Mouse (Mus musculus) liver, embryonic 14.5 days (tissue): ENCODE data around the gene Sde2. TPM values are rescaled to one million over a fixed set of nuclear protein-coding genes. Genes with fewer than 3 reads are reported as not detected.
"Not testable (repeated sequence)": the region's sequence is repeated elsewhere in the genome, so short reads cannot be mapped to it uniquely, and the experiment has no call there.

Source experiments
- ATAC-seq: fragments of 200-750 bp; cut with Nextera tagmentation; 2 replicates; pipeline ENCODE4 v1.8.0; 2017; ENCODE audit warnings: moderate number of reproducible peaks, mild to moderate bottlenecking, moderate library complexity; ENCODE audit not compliant: insufficient read depth
- DNase-seq, 3 experiments: peaks; one replicate each; pipeline ENCODE4 v3.0.0-alpha.2; 2012 to 2013; ENCODE audit warnings: low read depth in 3 of 3, low spot score in 3 of 3
- H3K27ac ChIP-seq: fragments of 300-500 bp; sonication (generic); 2 replicates; pipeline ENCODE4 v1.5.1; 2014; ENCODE audit warnings: moderate library complexity, mild to moderate bottlenecking, control low read depth, inconsistent platforms
- H3K27me3 ChIP-seq: fragments of 300-500 bp; sonication (generic); 2 replicates; pipeline ENCODE4 v1.6.1; 2014; ENCODE audit warnings: mild to moderate bottlenecking, low read length, moderate library complexity; ENCODE audit not compliant: control insufficient read depth, insufficient read depth
- H3K36me3 ChIP-seq: fragments of 300-500 bp; sonication (generic); replicated peaks from 2 replicates; pipeline ENCODE4 v1.6.1; 2014; ENCODE audit warnings: low read depth; ENCODE audit not compliant: control insufficient read depth, insufficient read depth
- H3K4me1 ChIP-seq, 2 experiments: fragments of 200-500 bp in 1 of 2; fragments of 300-500 bp in 1 of 2; sonication (generic) in 1 of 2; replicated peaks; 2 replicates each; pipeline ENCODE4 v1.6.1; 2012 to 2014; ENCODE audit warnings: antibody characterized with exemption in 1 of 2, inconsistent platforms in 1 of 2, low read length in 1 of 2; ENCODE audit not compliant: control insufficient read depth in 2 of 2, insufficient read depth in 2 of 2
- H3K4me2 ChIP-seq: fragments of 300-500 bp; sonication (generic); 2 replicates; pipeline ENCODE4 v1.6.1; 2014; ENCODE audit warnings: low read depth, mild to moderate bottlenecking, control low read depth, moderate library complexity
- H3K4me3 ChIP-seq, 2 experiments: fragments of 200-500 bp in 1 of 2; fragments of 300-500 bp in 1 of 2; sonication (generic) in 1 of 2; 2 replicates each; pipeline ENCODE4 v1.5.1; 2012 to 2014; ENCODE audit warnings: low read depth in 2 of 2, low read length in 2 of 2, mild to moderate bottlenecking in 2 of 2, control low read depth in 1 of 2, inconsistent platforms in 1 of 2, moderate library complexity in 1 of 2; ENCODE audit not compliant: insufficient read depth in 1 of 2
- H3K9ac ChIP-seq: fragments of 300-500 bp; sonication (generic); replicated peaks from 2 replicates; pipeline ENCODE4 v1.6.1; 2014; ENCODE audit warnings: mild to moderate bottlenecking, control low read depth, moderate library complexity
- H3K9me3 ChIP-seq: fragments of 300-500 bp; sonication (generic); 2 replicates; pipeline ENCODE4 v1.6.1; 2016; ENCODE audit warnings: low read length, mixed read lengths; ENCODE audit not compliant: control insufficient read depth
- CTCF ChIP-seq: IDR thresholded peaks from 2 replicates; pipeline ENCODE4 v1.5.1; 2016; ENCODE audit warnings: antibody characterized with exemption, low read depth, control low read depth
- EP300 ChIP-seq: IDR thresholded peaks from 2 replicates; pipeline ENCODE4 v1.6.1; 2016; ENCODE audit warnings: antibody characterized with exemption, low read depth
- WGBS: fragments of 180-500 bp; shearing (Covaris S2); extraction: QIAGEN DNeasy Blood & Tissue Kit; methylation state at CpG from one replicate; pipeline ENCODE4 v1.1.7; 2014; ENCODE audit not compliant: insufficient replicate concordance; 5-methylcytosine and 5-hydroxymethylcytosine counted together
- polyA plus RNA-seq, 2 experiments: library from polyadenylated mRNA; depleted of rRNA in 1 of 2; stranded (reverse) in 1 of 2; unstranded in 1 of 2; fragments of >200 nt; fragmentation: Nextera tagmentation in 1 of 2; extraction: Ambion mirVana in 1 of 2; gene quantifications; 2 replicates each; pipeline versions ENCODE4 v1.2.1 to v1.2.3; 2012 to 2014

Gene Sde2
- polyA plus RNA-seq, 2 experiments: 15.5 to 15.8 TPM

DNA sequence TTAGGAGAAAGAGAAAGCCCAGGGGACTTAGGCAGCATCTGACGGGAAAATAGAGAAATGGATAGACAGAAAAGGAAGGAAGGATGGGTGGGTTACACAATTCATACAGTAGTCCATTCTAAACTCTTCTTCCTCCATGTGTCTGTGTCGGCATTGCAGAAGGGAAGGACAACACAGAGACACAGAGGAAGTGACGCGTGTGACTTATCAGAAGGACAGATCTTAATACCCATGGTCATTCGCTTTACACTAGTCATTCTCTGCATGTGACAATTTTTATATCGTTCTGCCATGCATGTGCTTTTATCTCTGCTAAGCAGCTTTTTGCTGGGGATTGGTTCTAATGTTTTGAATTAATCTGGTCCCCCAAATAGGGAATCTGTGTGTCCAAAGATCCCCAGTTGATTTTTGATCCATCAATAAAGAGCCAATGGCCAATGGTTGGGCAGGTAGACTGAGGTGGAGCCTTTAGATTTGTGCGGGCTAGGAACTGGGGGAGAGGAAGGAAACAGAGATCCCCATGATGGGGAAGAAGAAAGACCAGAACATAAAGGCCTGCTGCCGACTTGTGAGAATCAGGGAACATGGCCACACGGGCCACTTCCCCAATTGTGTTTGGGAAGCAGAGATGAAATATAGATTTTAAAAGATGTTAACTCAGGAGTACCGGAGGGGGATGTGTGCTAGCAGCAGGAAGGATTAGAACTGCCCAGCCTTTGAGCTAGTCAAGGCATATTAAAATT is 15.5 kb upstream of the Sde2 start:
- Histone ChIP-seq H3K9me3 (no peaks in the 10 kb centered on the region), H3K4me3 (no peak overlapping the region), H3K27ac (no peak overlapping the region), H3K4me1 (peaks cover 3 to 11% of the 10 kb centered on the region in 2 experiments), H3K4me2 (peak overlapping the region; percentile 2; the same call in 1 of the 2 replicates), H3K27me3 (no peaks in the 10 kb centered on the region), H3K36me3 (no peaks in the 10 kb centered on the region), H3K9ac (no peak overlapping the region)
- no peak for ATAC-seq
- WGBS: 29% methylated on average over 10 of the region's 10 CpGs
- no peak for DNase-seq
- no peak for TF ChIP-seq EP300
- no peak for TF ChIP-seq CTCF

DNA sequence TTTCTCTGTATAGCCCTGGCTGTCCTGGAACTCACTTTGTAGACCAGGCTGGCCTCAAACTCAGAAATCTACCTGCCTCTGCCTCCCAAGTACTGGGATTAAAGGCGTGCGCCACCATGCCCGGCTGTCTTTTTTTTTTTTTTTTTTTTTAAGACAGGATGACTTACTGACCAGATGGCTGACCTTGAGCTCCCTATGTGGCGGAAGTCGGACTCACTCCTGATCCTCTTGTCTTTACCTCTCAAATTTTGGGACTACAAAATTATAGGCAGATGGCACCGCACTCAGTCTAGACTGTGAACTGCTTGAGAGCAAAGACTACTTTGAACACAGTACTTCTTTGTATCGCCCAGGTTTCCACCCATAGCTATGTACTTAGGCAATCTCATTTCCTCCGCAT is 14.5 kb upstream of the Sde2 start:
- not testable (repeated sequence) for H3K27ac ChIP-seq, H3K9me3 ChIP-seq, DNase-seq, H3K4me3 ChIP-seq, H3K4me1 ChIP-seq, H3K36me3 ChIP-seq, H3K4me2 ChIP-seq, H3K27me3 ChIP-seq, ATAC-seq, H3K9ac ChIP-seq
- 85% methylated on average over 5 of the region's 8 CpGs for WGBS

DNA sequence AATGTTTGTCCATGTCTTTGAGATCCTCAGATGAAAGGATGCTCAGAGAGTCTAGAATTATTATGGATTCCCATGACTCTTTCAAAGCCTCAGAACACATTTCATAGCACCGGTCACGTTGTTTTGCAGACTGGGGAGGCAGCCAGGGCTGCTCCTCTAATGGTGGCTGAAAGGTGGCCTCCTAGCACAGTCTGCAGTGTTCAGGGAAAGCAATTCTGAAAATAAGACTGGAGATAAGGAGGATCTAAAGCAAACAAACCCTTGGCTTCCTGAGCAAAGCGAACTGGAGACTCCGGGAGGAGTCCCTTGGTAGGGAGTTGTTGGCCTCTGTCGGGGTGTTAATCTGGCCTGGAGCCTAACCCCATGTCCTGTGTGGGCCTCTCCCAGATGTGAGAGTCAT is 13.7 kb upstream of the Sde2 start:
- peaks cover 0 to 3% of the 10 kb centered on the region in 2 experiments for H3K4me1 ChIP-seq
- no peak for TF ChIP-seq EP300
- no peak for TF ChIP-seq CTCF
- ATAC-seq (no peak), DNase-seq (no peak)
- H3K27me3 ChIP-seq: no peaks in the 10 kb centered on the region
- WGBS: 82% methylated on average over 5 of the region's 5 CpGs
- H3K4me3 ChIP-seq: no peak overlapping the region
- H3K27ac ChIP-seq: no peak overlapping the region
- no peaks in the 10 kb centered on the region for H3K36me3 ChIP-seq
- no peak overlapping the region for H3K9ac ChIP-seq
- H3K9me3 ChIP-seq: no peaks in the 10 kb centered on the region
- no peak overlapping the region for H3K4me2 ChIP-seq

DNA sequence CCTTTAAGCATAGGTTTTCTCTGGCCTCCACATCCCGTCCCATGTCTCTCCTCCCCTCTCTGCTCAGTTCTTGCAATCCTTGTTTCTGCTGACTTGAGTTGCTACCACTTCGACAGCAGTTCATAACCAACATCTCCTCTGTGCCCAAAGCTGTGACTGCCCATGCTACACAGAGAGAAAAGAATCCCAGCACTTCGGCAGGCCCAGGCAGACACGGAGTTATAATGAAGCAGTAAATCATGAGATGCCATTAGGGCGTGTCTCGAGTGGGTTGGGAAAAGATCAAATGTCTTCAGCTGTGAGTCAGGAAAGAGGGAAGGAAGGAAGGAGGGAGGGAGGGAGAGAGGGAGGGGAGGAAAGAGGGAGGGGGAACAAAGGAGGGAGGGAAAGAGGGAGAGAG is 12.9 kb upstream of the Sde2 start:
- TF ChIP-seq CTCF: no peak
- TF ChIP-seq EP300: no peak
- H3K4me1 ChIP-seq: peaks cover 0 to 3% of the 10 kb centered on the region in 2 experiments
- no peak overlapping the region for H3K4me3 ChIP-seq
- H3K4me2 ChIP-seq: no peak overlapping the region
- DNase-seq (no peak), ATAC-seq (no peak)
- H3K27me3 ChIP-seq: no peaks in the 10 kb centered on the region
- H3K27ac ChIP-seq: no peak overlapping the region
- no peaks in the 10 kb centered on the region for H3K9me3 ChIP-seq
- H3K36me3 ChIP-seq: no peaks in the 10 kb centered on the region
- H3K9ac ChIP-seq: no peak overlapping the region
- WGBS: 61% methylated on average over 6 of the region's 6 CpGs

DNA sequence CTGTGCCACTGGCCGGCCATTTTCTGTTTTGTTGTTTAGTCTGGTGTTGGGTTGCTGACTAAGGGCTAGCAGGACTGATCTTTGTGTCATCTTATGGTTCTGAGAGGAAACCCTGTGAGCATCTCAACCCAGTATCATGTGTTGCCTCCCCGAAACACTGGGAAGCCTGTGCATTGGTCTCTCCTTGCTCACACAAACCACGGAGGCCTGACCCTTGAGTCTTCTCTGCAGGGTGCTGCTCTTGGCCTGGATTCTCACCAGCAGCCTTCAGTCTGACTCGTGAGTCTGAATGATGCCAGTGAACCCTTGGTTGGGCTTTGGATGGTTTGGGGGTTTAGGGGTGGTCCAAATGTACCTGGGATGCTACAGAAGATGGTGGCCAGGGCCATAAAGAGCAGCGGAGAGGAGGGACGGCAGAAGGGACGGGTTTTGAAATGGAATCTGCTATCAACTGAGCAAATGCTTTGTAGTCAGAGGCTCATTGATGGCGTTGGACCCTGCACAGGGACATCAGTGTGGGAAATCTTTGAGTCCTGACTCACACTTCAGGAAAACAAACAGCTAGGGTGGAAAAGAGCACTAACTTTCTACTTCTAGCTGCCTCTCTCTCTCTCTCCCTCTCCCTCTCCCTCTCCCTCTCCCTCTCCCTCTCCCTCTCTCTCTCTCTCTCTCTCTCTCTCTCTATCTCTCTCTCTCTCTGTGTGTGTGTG is 11.6 kb upstream of the Sde2 start:
- Histone ChIP-seq H3K36me3 (no peaks in the 10 kb centered on the region), H3K27ac (no peak overlapping the region), H3K9ac (no peak overlapping the region), H3K9me3 (no peaks in the 10 kb centered on the region), H3K4me3 (no peak overlapping the region), H3K4me1 (peaks cover 0 to 5% of the 10 kb centered on the region in 2 experiments), H3K4me2 (no peak overlapping the region), H3K27me3 (no peaks in the 10 kb centered on the region)
- DNase-seq (no peak), ATAC-seq (no peak)
- 75% methylated on average over 8 of the region's 8 CpGs for WGBS
- TF ChIP-seq CTCF: no peak
- no peak for TF ChIP-seq EP300
